Mouse (Mus musculus) left cerebral cortex, postnatal 10 days (tissue): ENCODE results near the gene Glra3. TPM values are rescaled to one million over a fixed set of nuclear protein-coding genes. Genes with fewer than 3 reads are reported as not detected.

Source experiments
- DNase-seq, 2 experiments: peaks; one replicate each; pipeline ENCODE4 v3.0.0; 2021 to 2022; ENCODE audit warnings: low spot score in 2 of 2, mixed read lengths in 1 of 2; ENCODE audit errors: extremely low spot score in 1 of 2
- intact Hi-C: fragments of 180-260 bp; cut with DNase I; formaldehyde crosslinking; loops from one replicate; pipeline ENCODE4 v1.15.1; 2025
- total RNA-seq, 2 experiments: library from RNA; stranded (reverse); gene quantifications; 2 replicates each; pipeline ENCODE4 v1.2.3; 2021

Glra3 gene
- 10 to 100 TPM in 1 of 2 experiments, 1 to 10 TPM in 1; 9.1 to 10.0 TPM for total RNA-seq

DNA sequence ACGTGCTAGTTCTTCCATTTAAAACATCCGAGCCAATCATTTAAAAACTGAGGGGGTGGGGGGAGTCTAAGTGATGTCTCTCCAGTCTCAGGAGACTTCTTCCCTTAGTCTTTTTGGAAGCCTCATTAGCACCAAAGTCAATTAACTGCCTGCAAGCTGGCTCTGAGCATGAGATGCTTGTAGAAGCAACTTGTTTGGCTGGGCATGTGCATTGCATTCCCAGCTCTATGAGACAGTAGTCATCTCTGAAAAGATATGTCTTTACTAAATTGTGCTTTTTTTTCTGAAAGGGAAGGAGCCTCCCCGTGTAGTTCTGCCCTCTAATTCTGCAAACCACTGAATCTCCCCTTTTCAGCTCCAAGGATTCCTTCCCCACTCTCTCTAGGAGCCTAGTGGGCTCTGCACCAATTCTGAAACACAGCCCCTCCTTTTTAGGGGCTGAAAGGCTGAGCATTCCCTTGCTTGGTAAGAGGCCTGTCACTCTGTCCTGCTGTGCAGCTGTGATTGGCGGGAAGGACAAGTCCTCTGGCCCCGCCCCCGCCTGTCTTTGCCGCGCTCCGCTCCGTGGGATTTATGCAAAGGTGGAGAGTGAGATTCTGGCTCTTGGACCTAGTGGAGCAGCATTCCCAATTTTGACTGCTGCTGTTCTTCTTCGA lies at the start of gene Glra3:
TSS of gene Glra3 (plus strand) at position 591 of the 656 bp plus-strand sequence.
- intact Hi-C loops: no loop called here
- peak; percentile 39 to 61 for DNase-seq

DNA sequence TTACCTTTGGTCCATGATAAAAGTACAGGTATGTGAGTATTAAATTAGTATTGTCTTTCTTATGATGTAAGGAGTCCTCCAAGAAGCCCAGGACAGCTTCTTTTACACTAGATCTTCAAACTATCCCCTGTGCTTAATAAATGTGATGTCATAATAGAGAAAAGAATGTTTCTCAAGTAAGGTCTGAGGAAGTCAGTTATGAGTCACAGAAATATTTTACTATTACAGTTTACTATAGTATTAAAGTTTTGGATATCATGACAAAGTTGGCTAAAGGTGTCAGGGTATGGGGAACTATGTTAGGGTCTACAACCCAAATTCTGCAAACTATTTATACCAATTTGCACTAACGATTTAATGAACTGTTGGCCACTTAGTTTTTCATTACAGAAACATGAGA lies 33.4 kb upstream of the Glra3 start, which contains the start of gene Adam29:
TSS of gene Adam29 (minus strand) at position 101 of the 400 bp plus-strand sequence.
- no peak for DNase-seq
- intact Hi-C loops: no loop called here

DNA sequence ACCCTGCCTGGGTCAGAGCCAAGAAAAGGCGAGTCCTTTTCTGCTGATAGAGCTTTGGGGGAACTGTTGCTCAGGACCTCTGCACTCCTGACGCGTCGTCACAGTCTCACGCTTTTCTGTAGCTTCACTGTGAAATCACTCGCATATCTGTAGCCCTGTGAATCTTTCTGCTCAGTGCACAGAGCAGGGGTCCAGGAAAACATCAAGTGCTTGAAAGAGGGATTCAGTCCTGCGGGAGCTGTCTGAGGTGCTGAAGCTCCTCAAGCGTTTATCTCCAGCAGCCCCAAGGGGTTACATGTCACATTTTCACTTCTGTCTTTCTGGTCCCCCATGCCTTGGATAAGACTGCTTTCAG lies 243 bp downstream of the Glra3 start:
- intact Hi-C loops: no loop called here
- DNase-seq: peak in 1 of 2 experiments; percentile 3

- intact Hi-C loops: no loop called here
- DNase-seq: no peak
Observed at GRCm38 (mm10) chr8:55964759-55965320, 24.6 kb downstream of the Glra3 start.

DNA sequence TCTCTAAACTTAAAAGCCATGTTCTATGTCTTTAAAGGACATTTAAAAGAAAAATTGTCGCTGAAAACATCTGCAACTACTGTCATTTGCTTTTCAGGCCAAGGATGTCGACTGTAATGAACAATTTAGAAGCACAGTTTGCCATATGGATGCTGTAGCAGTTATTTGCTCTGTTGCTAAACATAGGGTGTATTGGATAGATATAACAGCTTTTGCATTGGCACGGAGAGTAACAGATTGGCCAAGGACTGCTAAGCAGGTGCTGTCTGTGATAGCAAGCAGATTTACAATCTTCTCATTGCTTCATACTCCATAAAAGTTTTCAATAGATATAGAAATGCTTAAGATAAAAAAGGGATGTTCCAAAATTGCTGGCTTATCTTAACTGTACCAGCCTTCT lies 57.6 kb downstream of the Glra3 start:
- intact Hi-C loops: no loop called here

DNA sequence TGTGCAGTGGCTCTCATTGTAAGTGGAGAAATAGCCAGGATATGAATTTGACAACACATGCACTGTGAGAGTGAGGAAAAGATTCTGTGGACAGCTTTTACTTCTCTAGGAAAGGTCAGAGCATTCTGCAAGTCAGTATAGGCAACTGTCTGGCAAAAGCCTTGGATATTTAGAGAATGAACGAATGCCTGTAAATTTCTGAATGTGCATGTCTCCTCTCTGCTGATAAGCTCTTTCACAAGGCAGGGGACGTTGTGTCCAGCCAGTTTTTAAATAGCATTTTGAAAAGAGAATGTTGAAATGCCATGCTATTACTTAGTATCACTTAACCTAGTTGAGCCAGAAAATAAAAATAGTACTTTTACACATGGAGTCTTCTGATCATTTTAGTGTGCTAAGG lies 114.1 kb downstream of the Glra3 start:
- intact Hi-C loops: no loop called here

More for the DNA sequence above, 57.6 kb downstream of the Glra3 start:
- DNase-seq: peak in 1 of 2 experiments; percentile 55

DNA sequence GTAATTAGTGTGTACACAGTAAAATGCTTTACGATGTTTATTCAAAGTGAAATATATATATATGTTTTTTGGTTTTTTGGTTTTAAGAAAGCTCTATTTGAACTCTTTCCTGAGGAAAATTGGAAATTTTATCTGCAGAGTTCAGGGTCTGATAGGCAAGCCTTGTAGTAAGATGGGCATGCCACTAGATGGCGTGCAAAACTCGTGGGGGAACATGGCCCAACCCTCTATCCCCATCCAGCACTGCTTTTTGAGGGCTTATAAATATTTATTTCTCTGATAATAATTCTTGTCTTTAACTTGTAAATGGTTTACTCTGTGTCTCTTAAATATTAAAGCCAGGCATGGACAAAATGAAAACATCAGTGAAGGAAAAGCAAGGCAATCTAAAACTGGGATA lies 122.8 kb downstream of the Glra3 start:
- DNase-seq: peak in 1 of 2 experiments; percentile 45
- intact Hi-C loops: loop anchor here (2.0 kb wide), 1 partner anchor 424 kb away; no protein-coding TSS in a partner anchor

More for the DNA sequence above, 114.1 kb downstream of the Glra3 start:
- no peak for DNase-seq

DNA sequence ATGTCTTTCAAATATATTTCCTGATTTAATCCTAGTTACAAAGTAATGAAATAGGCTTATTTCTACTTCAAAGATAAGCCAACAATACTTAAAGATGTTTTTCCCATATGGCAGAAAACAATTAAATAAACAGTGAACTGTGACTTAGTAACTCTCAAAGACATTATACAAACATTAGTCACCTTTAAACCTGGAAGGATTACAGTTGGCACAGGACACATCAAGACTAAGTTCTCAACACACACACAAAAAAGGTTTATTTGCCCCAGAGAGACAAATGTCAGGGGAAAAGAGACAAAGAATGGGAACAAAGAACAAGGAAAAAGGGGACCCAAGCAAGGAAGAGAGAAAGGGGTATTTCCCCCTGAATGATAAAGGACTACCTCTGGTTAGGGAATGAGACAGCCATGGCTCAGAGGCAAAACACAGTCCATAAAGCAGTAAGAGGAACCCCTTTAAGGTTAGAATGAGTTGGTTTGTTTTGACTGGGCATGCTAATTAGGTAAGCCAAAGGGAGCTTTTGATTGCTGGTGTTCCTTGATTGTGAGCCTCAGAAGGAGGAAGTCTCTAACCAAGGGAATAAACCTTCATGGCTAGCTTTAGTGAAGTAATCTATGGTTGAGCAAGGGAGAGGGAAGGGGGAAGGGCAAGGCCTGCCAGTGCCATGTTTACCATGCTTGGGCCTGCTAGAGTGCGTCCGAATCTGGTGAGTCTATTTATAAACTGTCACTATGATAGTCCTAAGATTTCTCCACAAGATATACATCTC lies 130.4 kb downstream of the Glra3 start:
- no peak for DNase-seq
- intact Hi-C loops: no loop called here

DNA sequence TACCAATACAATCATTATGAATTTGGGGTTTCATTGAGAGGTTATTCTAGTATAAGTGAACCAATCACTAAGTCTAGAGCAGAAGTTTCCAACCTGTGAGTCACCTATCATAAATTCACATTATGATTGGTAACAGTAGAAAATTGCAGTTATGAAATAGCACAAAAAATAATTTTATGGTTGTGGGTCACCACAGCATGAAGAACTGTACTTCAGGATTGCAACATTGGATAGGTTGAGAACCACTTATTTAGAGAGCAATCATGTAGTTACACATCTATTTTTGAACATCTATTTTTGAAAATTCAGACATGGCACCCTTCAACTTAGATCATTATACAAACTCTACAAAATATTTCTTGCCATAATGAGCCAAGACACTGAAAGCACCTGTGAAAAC lies 143.4 kb downstream of the Glra3 start:
- intact Hi-C loops: no loop called here
- DNase-seq: no peak

GRCm38 (mm10) chr8:56094385-56094784 lies 154.1 kb downstream of the Glra3 start:
- DNase-seq: no peak
- intact Hi-C loops: no loop called here

GRCm38 (mm10) chr8:56110296-56110695 lies 170.0 kb downstream of the Glra3 start:
- intact Hi-C loops: no loop called here
- DNase-seq: no peak

- intact Hi-C loops: no loop called here
Observed at GRCm38 (mm10) chr8:56129357-56129756, 189.1 kb downstream of the Glra3 start.

DNA sequence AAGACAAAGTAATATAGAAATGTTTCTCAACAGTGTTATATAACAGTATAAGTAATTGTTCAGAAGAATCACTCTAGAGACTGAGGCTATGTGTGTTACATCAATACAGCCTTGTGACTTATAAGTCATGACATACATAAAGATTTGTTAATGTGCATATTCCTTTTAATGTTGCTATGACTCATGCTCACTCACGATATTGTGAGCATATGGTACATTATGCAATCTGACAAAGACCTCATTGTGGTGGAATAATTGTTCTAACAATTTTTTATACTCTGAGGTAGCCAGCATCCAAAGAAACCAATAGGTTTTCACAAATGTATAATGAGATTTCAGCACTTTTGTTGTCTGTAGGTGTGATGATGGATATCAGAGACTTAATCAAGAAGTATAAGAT lies 210.4 kb downstream of the Glra3 start:
- DNase-seq: no peak
- intact Hi-C loops: no loop called here

More at GRCm38 (mm10) chr8:56129357-56129756, 189.1 kb downstream of the Glra3 start:
- no peak for DNase-seq

DNA sequence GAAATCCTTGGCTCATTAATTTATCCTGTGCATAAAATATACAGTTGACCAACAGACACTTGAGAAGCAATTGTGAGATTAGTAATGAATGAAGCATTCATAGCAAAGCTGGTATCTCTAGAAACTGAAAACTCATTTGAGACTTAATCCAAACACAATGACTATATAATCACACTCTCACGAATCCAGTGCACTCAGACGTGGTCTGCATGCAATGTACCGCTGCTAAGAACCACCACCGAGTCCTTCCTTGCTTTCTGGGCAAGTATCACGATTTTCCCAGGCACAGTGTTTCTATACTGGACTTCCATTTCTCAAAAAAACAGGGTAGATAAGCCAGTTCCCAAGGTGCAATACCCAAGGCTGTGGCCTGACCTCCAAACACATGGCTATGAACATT lies 211.3 kb downstream of the Glra3 start:
- no peak for DNase-seq
- intact Hi-C loops: no loop called here

DNA sequence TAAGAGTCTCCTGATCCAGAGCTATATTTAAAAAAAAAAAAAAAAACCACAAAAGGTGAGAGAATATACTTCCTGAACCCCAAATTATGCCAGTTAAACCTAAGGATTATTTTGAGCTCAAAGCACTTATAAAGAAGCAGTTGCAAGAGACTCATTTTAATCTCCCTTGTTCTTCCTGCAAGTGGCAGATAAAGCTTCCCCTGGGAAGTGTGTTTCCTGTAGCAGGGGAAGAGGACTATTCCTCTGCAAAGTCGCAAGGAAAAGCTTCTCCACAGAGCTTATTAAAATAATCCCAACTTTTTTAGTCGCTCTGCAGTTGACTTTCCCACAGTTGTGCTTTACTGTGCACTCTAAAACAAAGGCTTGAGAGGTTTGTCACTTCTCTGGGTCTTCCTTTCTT lies 218.7 kb downstream of the Glra3 start:
- intact Hi-C loops: no loop called here
- no peak for DNase-seq

Other genes with a start within 250 kb of the Glra3 start
- gene Adam29, start 33.5 kb upstream of the Glra3 start, total RNA-seq: not detected